Mouse (Mus musculus): ENCODE measurements around the gene Snx30. TPM values are rescaled to one million over a fixed set of nuclear protein-coding genes. Genes with fewer than 3 reads are reported as not detected.

The Snx30 gene
- polyA plus RNA-seq, 1 experiment: 16.0 TPM

DNA sequence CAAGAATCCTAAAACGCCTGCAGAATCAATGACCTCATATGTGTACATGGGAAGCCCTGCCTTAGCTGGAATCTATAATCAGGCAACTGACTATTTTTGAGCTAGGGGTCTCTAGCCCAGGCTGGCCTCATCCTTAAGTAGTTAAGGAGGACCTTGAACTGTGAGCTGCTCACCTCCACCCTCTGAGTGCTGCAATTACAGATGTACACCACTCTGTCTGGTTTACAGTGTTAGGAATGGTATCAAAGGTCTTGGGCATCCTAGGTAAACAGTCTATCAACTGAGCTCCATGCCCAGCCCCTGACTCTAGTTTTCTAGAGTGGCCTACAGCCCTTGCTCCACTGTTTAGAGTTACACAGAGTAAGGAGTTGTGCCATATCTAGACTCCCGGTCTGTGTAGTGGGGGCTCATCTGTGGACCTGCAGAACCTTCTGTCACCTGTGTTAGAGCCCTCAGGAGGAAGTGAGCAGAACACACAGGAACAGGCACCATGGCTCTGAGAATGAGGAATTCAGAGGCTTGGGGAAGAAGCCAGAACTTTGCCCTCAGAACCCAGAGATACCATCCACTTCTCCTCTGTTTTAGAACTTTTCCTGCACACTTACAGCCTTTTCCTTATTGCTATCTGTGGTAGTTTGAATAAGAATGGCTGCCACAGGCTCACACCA is 9.7 kb upstream of the Snx30 start:
- TF ChIP-seq POLR2A (IDR thresholded peaks at IDR 0.05; ENCODE audit: borderline replicate concordance, extremely low read depth, insufficient read depth, insufficient read length, poor library complexity, severe bottlenecking) (no peak), CTCF (IDR thresholded peaks at IDR 0.05; ENCODE audit: borderline replicate concordance, extremely low read depth, insufficient read depth, insufficient read length) (no peak)
- DNase-seq (ENCODE audit: low read depth): no peak

- DNase-seq (ENCODE audit: low read depth): no peak
- TF ChIP-seq CTCF (IDR thresholded peaks at IDR 0.05; ENCODE audit: borderline replicate concordance, extremely low read depth, insufficient read depth, insufficient read length): no peak
- no peak for TF ChIP-seq POLR2A (IDR thresholded peaks at IDR 0.05; ENCODE audit: borderline replicate concordance, extremely low read depth, insufficient read depth, insufficient read length, poor library complexity, severe bottlenecking)
Measured at GRCm38 (mm10) chr4:59800181-59800580, 5.5 kb upstream of the Snx30 start.

GRCm38 (mm10) chr4:59801489-59801888 is 4.2 kb upstream of the Snx30 start, which contains the start of gene Inip:
Inip (minus strand) TSS chr4:59801589.
- no peak for TF ChIP-seq CTCF (IDR thresholded peaks at IDR 0.05; ENCODE audit: borderline replicate concordance, extremely low read depth, insufficient read depth, insufficient read length)
- no peak for TF ChIP-seq POLR2A (IDR thresholded peaks at IDR 0.05; ENCODE audit: borderline replicate concordance, extremely low read depth, insufficient read depth, insufficient read length, poor library complexity, severe bottlenecking)
- no peak for DNase-seq (ENCODE audit: low read depth)

DNA sequence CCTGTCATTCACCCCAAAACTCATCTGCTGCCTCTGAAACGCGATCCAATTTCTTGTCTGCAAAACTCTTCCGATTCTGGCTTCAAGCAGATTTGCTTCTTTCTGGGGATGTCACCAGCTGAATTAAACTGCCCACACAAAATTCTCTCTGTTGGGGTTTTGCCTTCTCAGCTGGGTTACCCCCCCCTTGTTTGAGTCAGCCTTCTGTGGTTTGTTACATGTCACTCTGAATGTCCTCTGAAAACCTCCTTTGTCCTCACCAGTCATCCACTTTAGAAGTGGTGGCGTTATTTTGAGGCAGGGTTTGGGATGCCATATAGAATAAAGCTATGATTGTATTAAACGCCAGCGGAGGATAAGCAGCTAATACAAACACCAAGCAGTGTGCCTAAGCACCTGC is 3.5 kb upstream of the Snx30 start:
- TF ChIP-seq POLR2A (IDR thresholded peaks at IDR 0.05; ENCODE audit: borderline replicate concordance, extremely low read depth, insufficient read depth, insufficient read length, poor library complexity, severe bottlenecking): no peak
- no peak for TF ChIP-seq CTCF (IDR thresholded peaks at IDR 0.05; ENCODE audit: borderline replicate concordance, extremely low read depth, insufficient read depth, insufficient read length)
- no peak for DNase-seq (ENCODE audit: low read depth)

DNA sequence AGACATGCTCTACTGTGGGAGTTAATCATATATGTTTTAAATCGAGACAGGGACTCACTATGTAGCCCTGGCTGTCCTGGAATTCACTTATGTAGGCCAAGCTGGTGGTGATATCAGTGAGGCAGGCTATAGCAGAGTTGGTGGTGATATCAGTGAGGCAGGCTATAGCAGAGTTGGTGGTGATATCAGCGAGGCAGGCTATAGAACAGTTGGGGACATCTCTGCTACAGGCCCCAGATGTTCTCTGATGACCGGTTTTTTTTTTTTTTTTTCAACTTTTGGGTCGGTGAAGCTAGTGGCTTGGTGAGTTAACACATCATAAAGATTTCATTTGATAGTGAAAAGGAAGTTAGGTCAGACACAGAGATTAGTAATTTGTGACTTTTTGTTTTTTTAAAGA is 2.8 kb upstream of the Snx30 start:
- no peak for DNase-seq (ENCODE audit: low read depth)
- TF ChIP-seq CTCF (IDR thresholded peaks at IDR 0.05; ENCODE audit: borderline replicate concordance, extremely low read depth, insufficient read depth, insufficient read length) (no peak), POLR2A (IDR thresholded peaks at IDR 0.05; ENCODE audit: borderline replicate concordance, extremely low read depth, insufficient read depth, insufficient read length, poor library complexity, severe bottlenecking) (no peak)

- DNase-seq (ENCODE audit: low read depth): no peak
- TF ChIP-seq CTCF (IDR thresholded peaks at IDR 0.05; ENCODE audit: borderline replicate concordance, extremely low read depth, insufficient read depth, insufficient read length): no peak
- no peak for TF ChIP-seq POLR2A (IDR thresholded peaks at IDR 0.05; ENCODE audit: borderline replicate concordance, extremely low read depth, insufficient read depth, insufficient read length, poor library complexity, severe bottlenecking)
Measured at GRCm38 (mm10) chr4:59803358-59803757, 2.3 kb upstream of the Snx30 start.

DNA sequence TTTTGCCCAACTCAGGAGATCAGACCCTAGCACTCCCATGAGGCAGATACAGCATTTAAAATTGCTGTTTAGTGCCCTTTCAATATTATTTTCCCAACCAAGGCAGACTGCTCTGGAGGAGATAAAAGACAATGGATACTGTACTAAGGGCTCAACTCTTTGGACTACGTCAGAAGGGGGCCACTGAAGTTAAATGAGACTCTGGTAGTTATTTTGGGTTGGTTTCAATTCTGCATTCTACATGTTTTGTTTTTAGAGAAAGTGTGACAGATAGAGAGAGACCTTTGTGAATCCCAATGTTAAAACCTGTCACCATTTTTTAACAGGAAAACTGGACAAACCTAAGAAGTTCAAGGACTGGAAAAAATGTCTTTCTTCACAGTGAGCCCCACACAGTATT is 886 bp upstream of the Snx30 start:
- no peak for DNase-seq (ENCODE audit: low read depth)
- no peak for TF ChIP-seq POLR2A (IDR thresholded peaks at IDR 0.05; ENCODE audit: borderline replicate concordance, extremely low read depth, insufficient read depth, insufficient read length, poor library complexity, severe bottlenecking)
- TF ChIP-seq CTCF (IDR thresholded peaks at IDR 0.05; ENCODE audit: borderline replicate concordance, extremely low read depth, insufficient read depth, insufficient read length): no peak

- DNase-seq (ENCODE audit: low read depth): peak; percentile 46
- no peak for TF ChIP-seq POLR2A (IDR thresholded peaks at IDR 0.05; ENCODE audit: borderline replicate concordance, extremely low read depth, insufficient read depth, insufficient read length, poor library complexity, severe bottlenecking)
- no peak for TF ChIP-seq CTCF (IDR thresholded peaks at IDR 0.05; ENCODE audit: borderline replicate concordance, extremely low read depth, insufficient read depth, insufficient read length)
Measured at GRCm38 (mm10) chr4:59805968-59806878, 583 bp downstream of the Snx30 start.

DNA sequence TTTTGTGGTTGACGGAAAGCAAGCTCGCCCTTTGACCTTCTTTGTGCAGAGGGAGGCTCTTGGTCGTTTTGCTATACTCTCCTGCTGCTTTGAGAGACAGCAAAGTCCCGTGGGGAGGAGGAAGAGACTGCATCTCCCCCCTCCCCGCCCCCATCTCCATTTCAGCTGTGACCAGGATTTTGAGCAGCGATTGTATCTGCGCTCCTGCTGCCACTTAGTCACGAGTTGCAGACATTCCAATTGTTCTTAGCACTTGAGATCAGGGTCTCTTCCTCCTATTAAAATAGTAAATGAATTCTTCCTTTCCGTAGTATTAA is 1.2 kb downstream of the Snx30 start:
- TF ChIP-seq CTCF (IDR thresholded peaks at IDR 0.05; ENCODE audit: borderline replicate concordance, extremely low read depth, insufficient read depth, insufficient read length) (no peak), POLR2A (IDR thresholded peaks at IDR 0.05; ENCODE audit: borderline replicate concordance, extremely low read depth, insufficient read depth, insufficient read length, poor library complexity, severe bottlenecking) (no peak)
- peak; percentile 38 for DNase-seq (ENCODE audit: low read depth)

- TF ChIP-seq CTCF (IDR thresholded peaks at IDR 0.05; ENCODE audit: borderline replicate concordance, extremely low read depth, insufficient read depth, insufficient read length) (no peak), POLR2A (IDR thresholded peaks at IDR 0.05; ENCODE audit: borderline replicate concordance, extremely low read depth, insufficient read depth, insufficient read length, poor library complexity, severe bottlenecking) (no peak)
- DNase-seq (ENCODE audit: low read depth): no peak
Measured at GRCm38 (mm10) chr4:59807521-59807920, 1.9 kb downstream of the Snx30 start.

GRCm38 (mm10) chr4:59808396-59808795 is 2.8 kb downstream of the Snx30 start:
- no peak for DNase-seq (ENCODE audit: low read depth)
- TF ChIP-seq CTCF (IDR thresholded peaks at IDR 0.05; ENCODE audit: borderline replicate concordance, extremely low read depth, insufficient read depth, insufficient read length) (peak; percentile 21; the same call in 1 of the 2 replicates), POLR2A (IDR thresholded peaks at IDR 0.05; ENCODE audit: borderline replicate concordance, extremely low read depth, insufficient read depth, insufficient read length, poor library complexity, severe bottlenecking) (no peak)
